Mouse (Mus musculus): ENCODE results near the gene Ttbk1. TPM values are rescaled to one million over a fixed set of nuclear protein-coding genes. Genes with fewer than 3 reads are reported as not detected.

The Ttbk1 gene
- total RNA-seq, 2 experiments from 2014 or later: not detected

GRCm38 (mm10) chr17:46428761-46429414 lies 58.6 kb downstream of the Ttbk1 start, which contains the start of gene Crip3:
TSS of gene Crip3 (plus strand) at chr17:46428926.
- no peak for ATAC-seq (replicated peaks; ENCODE audit: low FRiP score, poor library complexity, severe bottlenecking)

- no peak for ATAC-seq (replicated peaks; ENCODE audit: low FRiP score, poor library complexity, severe bottlenecking)
These were observed 61.0 kb downstream of the Ttbk1 start for GRCm38 (mm10) chr17:46426496-46426895.

GRCm38 (mm10) chr17:46419717-46420116 lies 67.8 kb downstream of the Ttbk1 start:
- ATAC-seq (replicated peaks; ENCODE audit: low FRiP score, poor library complexity, severe bottlenecking): no peak

GRCm38 (mm10) chr17:46418628-46419027 lies 68.8 kb downstream of the Ttbk1 start:
- ATAC-seq (replicated peaks; ENCODE audit: low FRiP score, poor library complexity, severe bottlenecking): no peak

- ATAC-seq (replicated peaks; ENCODE audit: low FRiP score, poor library complexity, severe bottlenecking): no peak
These were observed 79.0 kb downstream of the Ttbk1 start for GRCm38 (mm10) chr17:46408478-46408877.

DNA sequence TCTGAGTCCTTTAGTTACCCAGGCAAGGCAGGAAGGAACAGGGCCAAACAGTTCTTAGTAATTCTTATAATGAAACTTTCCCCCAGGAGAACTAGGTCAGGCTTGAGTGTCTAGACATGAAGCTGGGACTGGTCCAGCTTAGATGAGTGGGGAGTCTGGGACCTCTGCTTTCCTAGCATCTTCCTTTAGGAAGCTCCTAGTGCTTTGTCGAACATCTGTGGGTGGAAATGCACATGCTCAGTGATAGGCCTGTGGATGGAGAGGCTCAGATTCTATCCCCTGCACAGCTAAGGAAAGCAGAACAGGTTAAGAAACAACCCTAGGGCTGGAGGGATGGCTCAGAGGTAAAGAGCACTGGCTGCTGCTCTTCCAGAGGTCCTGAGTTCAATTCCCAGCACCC lies 92.8 kb downstream of the Ttbk1 start:
- ATAC-seq (replicated peaks; ENCODE audit: low FRiP score, poor library complexity, severe bottlenecking): no peak

GRCm38 (mm10) chr17:46393012-46393411 lies 94.5 kb downstream of the Ttbk1 start:
- ATAC-seq (replicated peaks; ENCODE audit: low FRiP score, poor library complexity, severe bottlenecking): no peak

Other genes with a start within 250 kb of the Ttbk1 start
- 25.6 and 26.4 TPM in 2 replicates for gene Polr1c, start 239.6 kb downstream of the Ttbk1 start, total RNA-seq (2015; ENCODE audit: low replicate concordance)
- 5.8 and 24.9 TPM in 2 replicates for gene Polr1c, start 239.6 kb downstream of the Ttbk1 start, total RNA-seq (2017; ENCODE audit: low replicate concordance)
- gene Yipf3, start 239.6 kb downstream of the Ttbk1 start, total RNA-seq (2015; ENCODE audit: low replicate concordance): 46.5 and 53.7 TPM in 2 replicates
- 15.3 and 22.5 TPM in 2 replicates for gene Yipf3, start 239.6 kb downstream of the Ttbk1 start, total RNA-seq (2017; ENCODE audit: low replicate concordance)
- gene Lrrc73, start 234.1 kb downstream of the Ttbk1 start, total RNA-seq (2015; ENCODE audit: low replicate concordance): not detected in 2 replicates
- 0.39 TPM in 1 of 2 replicates, not detected in the other for gene Lrrc73, start 234.1 kb downstream of the Ttbk1 start, total RNA-seq (2017; ENCODE audit: low replicate concordance)
- gene Tjap1, start 204.6 kb downstream of the Ttbk1 start, total RNA-seq (2015; ENCODE audit: low replicate concordance): 2.2 and 21.8 TPM in 2 replicates
- gene Tjap1, start 204.6 kb downstream of the Ttbk1 start, total RNA-seq (2017; ENCODE audit: low replicate concordance): 6.5 and 53.0 TPM in 2 replicates
- not detected in 2 replicates for gene Dlk2, start 190.3 kb downstream of the Ttbk1 start, total RNA-seq (2015; ENCODE audit: low replicate concordance)
- gene Dlk2, start 190.3 kb downstream of the Ttbk1 start, total RNA-seq (2017; ENCODE audit: low replicate concordance): not detected in 2 replicates
- not detected in 2 replicates for gene Abcc10, start 159.3 kb downstream of the Ttbk1 start, total RNA-seq (2015; ENCODE audit: low replicate concordance)
- gene Abcc10, start 159.3 kb downstream of the Ttbk1 start, total RNA-seq (2017; ENCODE audit: low replicate concordance): 0.53 TPM in 1 of 2 replicates, not detected in the other
- gene Zfp318, start 103.9 kb downstream of the Ttbk1 start, total RNA-seq (2015; ENCODE audit: low replicate concordance): 0.72 and 8.8 TPM in 2 replicates
- gene Zfp318, start 103.9 kb downstream of the Ttbk1 start, total RNA-seq (2017; ENCODE audit: low replicate concordance): 3.3 and 10.1 TPM in 2 replicates
- not detected in 2 replicates for gene Crip3, start 58.7 kb downstream of the Ttbk1 start, total RNA-seq (2015; ENCODE audit: low replicate concordance)
- gene Crip3, start 58.7 kb downstream of the Ttbk1 start, total RNA-seq (2017; ENCODE audit: low replicate concordance): not detected in 2 replicates
- gene Slc22a7, start 49.2 kb downstream of the Ttbk1 start, total RNA-seq (2015; ENCODE audit: low replicate concordance): not detected in 2 replicates
- gene Slc22a7, start 49.2 kb downstream of the Ttbk1 start, total RNA-seq (2017; ENCODE audit: low replicate concordance): not detected in 2 replicates
- gene Dnph1, start 9.0 kb upstream of the Ttbk1 start, total RNA-seq (2015; ENCODE audit: low replicate concordance): 3.8 and 5.0 TPM in 2 replicates
- gene Dnph1, start 9.0 kb upstream of the Ttbk1 start, total RNA-seq (2017; ENCODE audit: low replicate concordance): 0.64 and 1.9 TPM in 2 replicates
- gene Cul9, start 58.7 kb upstream of the Ttbk1 start, total RNA-seq (2015; ENCODE audit: low replicate concordance): 0.42 and 5.8 TPM in 2 replicates
- gene Cul9, start 58.7 kb upstream of the Ttbk1 start, total RNA-seq (2017; ENCODE audit: low replicate concordance): 0.26 TPM in 1 of 2 replicates, not detected in the other
- 12.2 and 23.8 TPM in 2 replicates for gene Srf, start 68.5 kb upstream of the Ttbk1 start, total RNA-seq (2015; ENCODE audit: low replicate concordance)
- 7.2 and 9.9 TPM in 2 replicates for gene Srf, start 68.5 kb upstream of the Ttbk1 start, total RNA-seq (2017; ENCODE audit: low replicate concordance)
- not detected in 2 replicates for gene Ptk7, start 141.8 kb upstream of the Ttbk1 start, total RNA-seq (2015; ENCODE audit: low replicate concordance)
- 0.30 TPM in 1 of 2 replicates, not detected in the other for gene Ptk7, start 141.8 kb upstream of the Ttbk1 start, total RNA-seq (2017; ENCODE audit: low replicate concordance)
- 1.3 and 2.9 TPM in 2 replicates for gene Klc4, start 158.3 kb upstream of the Ttbk1 start, total RNA-seq (2015; ENCODE audit: low replicate concordance)
- 4.5 and 5.5 TPM in 2 replicates for gene Klc4, start 158.3 kb upstream of the Ttbk1 start, total RNA-seq (2017; ENCODE audit: low replicate concordance)
- 5.8 and 10.9 TPM in 2 replicates for gene Mrpl2, start 158.6 kb upstream of the Ttbk1 start, total RNA-seq (2015; ENCODE audit: low replicate concordance)
- 12.5 and 13.3 TPM in 2 replicates for gene Mrpl2, start 158.6 kb upstream of the Ttbk1 start, total RNA-seq (2017; ENCODE audit: low replicate concordance)
- 1.7 TPM in 1 of 2 replicates, not detected in the other for gene Cul7, start 162.7 kb upstream of the Ttbk1 start, total RNA-seq (2015; ENCODE audit: low replicate concordance)
- 0.30 and 0.39 TPM in 2 replicates for gene Cul7, start 162.7 kb upstream of the Ttbk1 start, total RNA-seq (2017; ENCODE audit: low replicate concordance)
- gene Rrp36, start 186.7 kb upstream of the Ttbk1 start, total RNA-seq (2015; ENCODE audit: low replicate concordance): 2.5 TPM in 1 of 2 replicates, not detected in the other
- 8.6 and 23.7 TPM in 2 replicates for gene Rrp36, start 186.7 kb upstream of the Ttbk1 start, total RNA-seq (2017; ENCODE audit: low replicate concordance)
- 15.1 and 22.6 TPM in 2 replicates for gene Mea1, start 191.1 kb upstream of the Ttbk1 start, total RNA-seq (2015; ENCODE audit: low replicate concordance)
- gene Mea1, start 191.1 kb upstream of the Ttbk1 start, total RNA-seq (2017; ENCODE audit: low replicate concordance): 4.2 and 10.9 TPM in 2 replicates
- 16.9 and 23.1 TPM in 2 replicates for gene Klhdc3, start 193.2 kb upstream of the Ttbk1 start, total RNA-seq (2015; ENCODE audit: low replicate concordance)
- 5.1 and 17.2 TPM in 2 replicates for gene Klhdc3, start 193.2 kb upstream of the Ttbk1 start, total RNA-seq (2017; ENCODE audit: low replicate concordance)
- gene Ppp2r5d, start 217.4 kb upstream of the Ttbk1 start, total RNA-seq (2015; ENCODE audit: low replicate concordance): 15.1 and 18.4 TPM in 2 replicates
- 17.1 and 22.8 TPM in 2 replicates for gene Ppp2r5d, start 217.4 kb upstream of the Ttbk1 start, total RNA-seq (2017; ENCODE audit: low replicate concordance)
- gene Pex6, start 223.8 kb upstream of the Ttbk1 start, total RNA-seq (2015; ENCODE audit: low replicate concordance): 1.1 TPM in 1 of 2 replicates, not detected in the other
- 1.8 and 4.2 TPM in 2 replicates for gene Pex6, start 223.8 kb upstream of the Ttbk1 start, total RNA-seq (2017; ENCODE audit: low replicate concordance)
- not detected in 2 replicates for gene Gnmt, start 241.5 kb upstream of the Ttbk1 start, total RNA-seq (2015; ENCODE audit: low replicate concordance)
- not detected in 2 replicates for gene Gnmt, start 241.5 kb upstream of the Ttbk1 start, total RNA-seq (2017; ENCODE audit: low replicate concordance)